Comparison of ENCODE assay signal across 24 mouse cellular contexts in genomic region chr4:11882666-11883065, GRCm38 (mm10).
"Had no signal": no experiment of that assay in that cellular context is flagged by ENCODE, and none has a peak within 500 bp of the region (broad histone marks: within the 10 kb centered on the region; RNA-seq: fewer than 3 reads in every experiment).

No protein-coding gene starts in this region.

- H3K36me3 ChIP-seq: heart, embryonic 12.5 days; hindbrain, embryonic 13.5 days; hindbrain, embryonic 15.5 days; kidney, embryonic 15.5 days; limb, embryonic 13.5 days; limb, embryonic 15.5 days; liver, embryonic 13.5 days; liver, embryonic 15.5 days had no signal

- H3K4me3 ChIP-seq: heart, embryonic 12.5 days; hindbrain, embryonic 13.5 days; hindbrain, embryonic 15.5 days; kidney, embryonic 15.5 days; limb, embryonic 13.5 days; limb, embryonic 15.5 days; liver, embryonic 13.5 days; liver, embryonic 15.5 days had no signal

- H3K27ac ChIP-seq: hindbrain, embryonic 13.5 days; hindbrain, embryonic 15.5 days; hindbrain, postnatal 0 days; kidney, embryonic 15.5 days; kidney, postnatal 0 days; limb, embryonic 13.5 days; limb, embryonic 15.5 days; liver, embryonic 13.5 days; liver, embryonic 15.5 days had no signal

- H3K9ac ChIP-seq: heart, embryonic 12.5 days; hindbrain, embryonic 13.5 days; hindbrain, embryonic 15.5 days; kidney, embryonic 15.5 days; limb, embryonic 13.5 days; limb, embryonic 15.5 days; liver, embryonic 13.5 days; liver, embryonic 15.5 days had no signal

- DNase-seq: gastrocnemius, postnatal 14 days; gastrocnemius, postnatal 36 days; heart, postnatal 10 days; kidney, adult 11 months; kidney, adult 2 months; kidney, adult 9 months; kidney, postnatal 14 days; kidney, postnatal 36 days; layer of hippocampus, adult 9-11 months; layer of hippocampus, postnatal 36 days; left cerebral cortex, postnatal 4 days; liver, embryonic 13.5 days; lung, adult 18-20 months had no signal

- ATAC-seq: hindbrain, postnatal 0 days; intestine, embryonic 16.5 days had no signal

- H3K27me3 ChIP-seq: heart, embryonic 12.5 days; hindbrain, embryonic 13.5 days; hindbrain, embryonic 15.5 days; kidney, embryonic 15.5 days; limb, embryonic 13.5 days; limb, embryonic 15.5 days; liver, embryonic 13.5 days; liver, embryonic 15.5 days had no signal

- H3K4me2 ChIP-seq: heart, embryonic 12.5 days; hindbrain, embryonic 13.5 days; hindbrain, embryonic 15.5 days; kidney, embryonic 15.5 days; limb, embryonic 13.5 days; limb, embryonic 15.5 days; liver, embryonic 11.5 days; liver, embryonic 13.5 days; liver, embryonic 15.5 days had no signal

- H3K9me3 ChIP-seq: heart, embryonic 12.5 days; hindbrain, embryonic 13.5 days; hindbrain, embryonic 15.5 days; kidney, embryonic 15.5 days; limb, embryonic 13.5 days; limb, embryonic 15.5 days; liver, embryonic 13.5 days; liver, embryonic 15.5 days had no signal
